Mouse (Mus musculus) kidney, adult 2 months (tissue): ENCODE results near the gene Anxa4.

ENCODE experiments used
- CTCF ChIP-seq: fragments of 200-500 bp; conservative IDR thresholded peaks from 2 replicates; pipeline ENCODE4 v1.5.1; 2011; ENCODE audit warnings: low read depth, mild to moderate bottlenecking, control low read depth, low read length, moderate library complexity, mixed read lengths; ENCODE audit not compliant: insufficient read depth, insufficient read length
- POLR2A ChIP-seq: fragments of 200-500 bp; IDR thresholded peaks from one replicate; pipeline ENCODE4 v1.6.1; 2011; ENCODE audit warnings: low read depth, low read length, control low read depth

GRCm38 (mm10) chr6:86800467-86800866, 7.1 kb upstream of the Anxa4 start:
- no peak for TF ChIP-seq CTCF
- no peak for TF ChIP-seq POLR2A
